In the genomic region with DNA sequence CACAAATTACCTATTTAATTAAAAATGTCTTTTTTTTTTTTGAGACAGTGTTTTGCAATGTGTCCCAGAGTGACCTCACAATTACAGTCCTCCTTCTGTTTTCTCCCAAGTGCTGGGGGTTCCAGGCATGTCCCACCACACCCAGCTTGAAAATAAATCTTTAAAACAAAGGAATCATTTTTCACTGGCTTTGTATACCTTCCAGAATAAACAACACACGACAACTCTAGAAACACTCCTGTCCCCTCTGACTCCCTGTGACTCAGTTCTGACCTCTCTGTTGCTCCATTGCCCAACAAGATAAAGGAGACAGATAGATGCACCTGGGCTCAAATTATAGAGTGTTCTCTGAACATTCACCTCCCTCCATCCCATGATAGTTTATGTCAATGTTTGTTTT, we compare ENCODE assay signal across 28 mouse cellular contexts. TPM values are rescaled to one million over a fixed set of nuclear protein-coding genes. Genes with fewer than 3 reads are reported as not detected.
DNase-seq lines count a peak whose midpoint lies in the region; TF ChIP-seq lines count a peak whose summit lies in the region.
"Had no signal": no experiment of that assay in that cellular context is flagged by ENCODE, and none has a peak within 500 bp of the region (broad histone marks: within the 10 kb centered on the region; RNA-seq: fewer than 3 reads in every experiment).

No protein-coding gene starts in this region.

- no peaks in the 10 kb centered on the region for H3K79me2 ChIP-seq in C2C12 (ENCODE audit: control insufficient read depth, insufficient read depth)

- H3ac ChIP-seq in C2C12 (ENCODE audit: control insufficient read depth, insufficient read length, low read depth), result no peak overlapping the region

- H3K36me3 ChIP-seq in C2C12 (ENCODE audit: control insufficient read depth, insufficient read depth), result no peaks in the 10 kb centered on the region
- H3K36me3 ChIP-seq: embryonic facial prominence, embryonic 13.5 days; embryonic facial prominence, embryonic 15.5 days; forebrain, embryonic 10.5 days; forebrain, embryonic 12.5 days had no signal

- no peak overlapping the region for H3K4me3 ChIP-seq in C2C12 (ENCODE audit: insufficient read depth, poor library complexity, severe bottlenecking)
- H3K4me3 ChIP-seq: embryonic facial prominence, embryonic 13.5 days; embryonic facial prominence, embryonic 15.5 days; erythroblast, embryonic 14.5 days; forebrain, embryonic 10.5 days; forebrain, embryonic 12.5 days had no signal

- intact Hi-C loops in heart, postnatal 25 days (cut with DNase I), result no loop called here

- H3K27me3 ChIP-seq in C2C12 (ENCODE audit: control insufficient read depth, insufficient read depth, insufficient read length), result no peaks in the 10 kb centered on the region
- H3K27me3 ChIP-seq: embryonic facial prominence, embryonic 13.5 days; embryonic facial prominence, embryonic 15.5 days; forebrain, embryonic 12.5 days had no signal

- H3K79me3 ChIP-seq in C2C12 (ENCODE audit: low read depth), result no peaks in the 10 kb centered on the region

- no peak for TF ChIP-seq CTCF in C2C12 (IDR thresholded peaks at IDR 0.05; ENCODE audit: control insufficient read depth, insufficient read depth, insufficient read length)

- peak; percentile 28 for DNase-seq in heart, adult 11 months
- DNase-seq in heart, postnatal 25 days (ENCODE audit: low spot score), result no peak
- DNase-seq in lung, postnatal 10 days, result peak; percentile 27
- no peak for DNase-seq in lung, postnatal 4 days
- DNase-seq in spleen, adult 18-20 months, result no peak
- DNase-seq: adrenal gland, adult 2 months; adrenal gland, postnatal 10 days; adrenal gland, postnatal 25 days; B cell, adult 2 months; cerebellum, adult 11 months; cerebellum, adult 18-20 months; cerebellum, adult 8-10 months; cerebellum, adult 9-11 months; cerebellum, postnatal 14 days; cerebellum, postnatal 36 days; embryo, embryonic 11 days had no signal

TF ChIP-seq in C2C12, 6 proteins besides CTCF, POLR2A, EP300 and RAD21:
- no peak for TF ChIP-seq MYOG (IDR thresholded peaks at IDR 0.05; ENCODE audit: control insufficient read depth, extremely low read depth, insufficient read length)
- TF ChIP-seq CEBPB (IDR thresholded peaks at IDR 0.05; ENCODE audit: low read depth), result peak; percentile 64
- no peak for TF ChIP-seq FOSL1 (IDR thresholded peaks at IDR 0.05; ENCODE audit: insufficient read depth, low read length, poor library complexity, severe bottlenecking)

RNA-seq across cellular contexts. Expression of a gene that starts 21.8 kb away (rescaled TPM):
- total RNA-seq in heart, postnatal 25 days (2021), result not detected
- polyA plus RNA-seq in C2C12 (2012; fragmentation: generic; extraction: Trizol), result not detected
- total RNA-seq: adrenal gland, adult 2 months; adrenal gland, postnatal 10 days; adrenal gland, postnatal 25 days; adrenal gland, postnatal 4 days; common myeloid progenitor, adult 5-6 weeks; MEL had no signal
- polyA plus RNA-seq: adrenal gland, adult 2 months; embryonic facial prominence, embryonic 11.5 days; embryonic facial prominence, embryonic 13.5 days; erythroblast, embryonic 14.5 days; forebrain, embryonic 10.5 days; forebrain, embryonic 12.5 days; forebrain, embryonic 14.5 days; forebrain, embryonic 16.5 days had no signal

RNA-seq across cellular contexts. Expression of a gene that starts 59.6 kb away (rescaled TPM):
- 10 to 100 TPM; 11.5 to 12.9 TPM for total RNA-seq in heart, postnatal 25 days (2021)
- 29.7 TPM for polyA plus RNA-seq in C2C12 (2012; fragmentation: generic; extraction: Trizol)
- total RNA-seq: common myeloid progenitor, adult 5-6 weeks; MEL had no signal

Comparison
In these comparisons a context has a peak if more than half of its experiments do, and no peak if none do; other contexts are left out.
1. DNase-seq: peak in heart, adult 11 months (single experiment) and lung, postnatal 10 days (single experiment); none in heart, postnatal 25 days (single experiment), lung, postnatal 4 days (0 of 2) and spleen, adult 18-20 months (0 of 2).